Mouse (Mus musculus): ENCODE data around the gene Gm49396.

The Gm49396 gene

GRCm38 (mm10) chr7:30613529-30614112 lies 50.5 kb downstream of the Gm49396 start:
- DNase-seq (ENCODE audit: low spot score), result peak; percentile 79

- no peak for DNase-seq (ENCODE audit: low spot score)
These were observed 51.3 kb downstream of the Gm49396 start for GRCm38 (mm10) chr7:30614454-30614853.

- DNase-seq (ENCODE audit: low spot score), result no peak
These were observed 52.1 kb downstream of the Gm49396 start for GRCm38 (mm10) chr7:30615049-30615760.

All from embryo, embryonic 10.5 days (tissue).